Mouse (Mus musculus): Measurements from ENCODE around the gene Gm10577. TPM values are rescaled to one million over a fixed set of nuclear protein-coding genes. Genes with fewer than 3 reads are reported as not detected.

Gene Gm10577
- polyA plus RNA-seq, 1 experiment from 2014 or later: not detected

- WGBS (ENCODE audit: insufficient replicate concordance): 86% methylated on average over 6 of the region's 6 CpGs
- Histone ChIP-seq H3K4me3 (ENCODE audit: low read depth, low read length) (no peak overlapping the region), H3K9ac (ENCODE audit: low read depth, low read length) (no peak overlapping the region), H3K36me3 (ENCODE audit: control insufficient read depth, insufficient read depth, low read length) (peaks cover 9% of the 10 kb centered on the region), H3K9me3 (replicated peaks; ENCODE audit: control insufficient read depth, low read length) (no peaks in the 10 kb centered on the region), H3K27me3 (ENCODE audit: control insufficient read depth, insufficient read depth, low read length) (no peaks in the 10 kb centered on the region), H3K4me1 (ENCODE audit: control insufficient read depth, insufficient read depth, low read length) (no peaks in the 10 kb centered on the region), H3K4me2 (no peak overlapping the region), H3K27ac (ENCODE audit: low read depth, low read length) (no peak overlapping the region)
- no peak for ATAC-seq (replicated peaks; ENCODE audit: insufficient number of reproducible peaks, low FRiP score, low TSS enrichment)
These were observed 19.4 kb downstream of the Gm10577 start for GRCm38 (mm10) chr4:101001073-101001472.

GRCm38 (mm10) chr4:101000622-101001021 lies 19.9 kb downstream of the Gm10577 start:
- ATAC-seq (replicated peaks; ENCODE audit: insufficient number of reproducible peaks, low FRiP score, low TSS enrichment): no peak
- Histone ChIP-seq H3K4me3 (ENCODE audit: low read depth, low read length) (no peak overlapping the region), H3K4me2 (no peak overlapping the region), H3K27ac (ENCODE audit: low read depth, low read length) (no peak overlapping the region), H3K36me3 (ENCODE audit: control insufficient read depth, insufficient read depth, low read length) (peaks cover 10% of the 10 kb centered on the region), H3K9ac (ENCODE audit: low read depth, low read length) (no peak overlapping the region), H3K4me1 (ENCODE audit: control insufficient read depth, insufficient read depth, low read length) (no peaks in the 10 kb centered on the region), H3K9me3 (replicated peaks; ENCODE audit: control insufficient read depth, low read length) (no peaks in the 10 kb centered on the region), H3K27me3 (ENCODE audit: control insufficient read depth, insufficient read depth, low read length) (no peaks in the 10 kb centered on the region)
- WGBS (ENCODE audit: insufficient replicate concordance): 85% methylated on average over 3 of the region's 3 CpGs

- Histone ChIP-seq H3K27me3 (ENCODE audit: control insufficient read depth, insufficient read depth, low read length) (no peaks in the 10 kb centered on the region), H3K4me1 (ENCODE audit: control insufficient read depth, insufficient read depth, low read length) (0 out of 2 replicates have a peak, but pooled peaks cover 3% of the 10 kb centered on the region), H3K36me3 (ENCODE audit: control insufficient read depth, insufficient read depth, low read length) (peaks cover 12% of the 10 kb centered on the region), H3K9me3 (replicated peaks; ENCODE audit: control insufficient read depth, low read length) (no peaks in the 10 kb centered on the region), H3K4me3 (ENCODE audit: low read depth, low read length) (no peak overlapping the region), H3K9ac (ENCODE audit: low read depth, low read length) (no peak overlapping the region), H3K4me2 (no peak overlapping the region), H3K27ac (ENCODE audit: low read depth, low read length) (no peak overlapping the region)
- ATAC-seq (replicated peaks; ENCODE audit: insufficient number of reproducible peaks, low FRiP score, low TSS enrichment): no peak
- WGBS (ENCODE audit: insufficient replicate concordance): 86% methylated on average over 8 of the region's 8 CpGs
These were observed 21.6 kb downstream of the Gm10577 start for GRCm38 (mm10) chr4:100998906-100999305.

DNA sequence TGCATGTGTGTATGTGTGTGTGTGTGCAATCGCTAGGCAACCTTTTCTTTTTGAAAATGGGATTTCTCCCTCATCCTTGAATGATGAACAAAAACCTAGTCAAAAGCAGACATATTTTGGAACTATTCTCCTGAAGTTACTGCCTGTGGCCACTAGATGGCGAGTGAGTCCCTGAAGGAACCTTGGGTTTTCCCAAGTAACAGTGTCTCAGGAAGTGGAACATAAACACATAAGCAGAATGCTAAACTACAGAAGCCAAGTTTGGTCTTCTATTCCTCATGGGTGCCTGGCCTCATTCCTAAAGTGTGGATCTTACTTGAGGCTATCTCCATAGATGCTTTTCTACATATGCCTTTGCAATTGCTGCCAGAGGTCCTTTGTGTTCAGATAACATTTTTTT lies 22.4 kb downstream of the Gm10577 start:
- Histone ChIP-seq H3K27me3 (ENCODE audit: control insufficient read depth, insufficient read depth, low read length) (no peaks in the 10 kb centered on the region), H3K9ac (ENCODE audit: low read depth, low read length) (no peak overlapping the region), H3K27ac (ENCODE audit: low read depth, low read length) (no peak overlapping the region), H3K36me3 (ENCODE audit: control insufficient read depth, insufficient read depth, low read length) (peaks cover 10% of the 10 kb centered on the region), H3K4me3 (ENCODE audit: low read depth, low read length) (no peak overlapping the region), H3K9me3 (replicated peaks; ENCODE audit: control insufficient read depth, low read length) (no peaks in the 10 kb centered on the region), H3K4me2 (no peak overlapping the region), H3K4me1 (ENCODE audit: control insufficient read depth, insufficient read depth, low read length) (0 out of 2 replicates have a peak, but pooled peaks cover 5% of the 10 kb centered on the region)
- ATAC-seq (replicated peaks; ENCODE audit: insufficient number of reproducible peaks, low FRiP score, low TSS enrichment): no peak
- WGBS (ENCODE audit: insufficient replicate concordance): 17% methylated on average over 2 of the region's 2 CpGs

- H3K4me2 ChIP-seq: no peak overlapping the region
- ATAC-seq (replicated peaks; ENCODE audit: insufficient number of reproducible peaks, low FRiP score, low TSS enrichment): no peak
- WGBS (ENCODE audit: insufficient replicate concordance): 86% methylated on average over 4 of the region's 4 CpGs
These were observed 24.3 kb downstream of the Gm10577 start for GRCm38 (mm10) chr4:100996060-100996651.

DNA sequence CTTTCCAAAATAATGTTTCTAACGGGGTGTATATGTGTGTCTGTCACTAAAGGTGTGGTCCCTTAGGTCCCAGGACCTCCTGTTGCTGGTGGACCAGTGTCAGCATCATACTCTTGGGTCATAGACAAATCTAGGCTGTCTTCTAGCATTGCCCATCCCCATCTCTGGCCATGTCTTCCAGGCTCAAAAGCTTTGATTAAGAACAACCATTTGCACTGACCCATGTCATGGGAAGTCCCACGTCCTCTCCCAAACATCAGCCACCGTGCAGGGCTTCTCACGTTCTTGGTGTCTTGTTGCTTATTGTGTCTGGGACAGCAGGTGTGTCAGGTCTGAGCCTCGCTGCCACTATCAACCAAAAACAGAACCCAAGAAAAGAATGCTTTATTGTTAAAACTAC lies 24.9 kb downstream of the Gm10577 start:
- Histone ChIP-seq H3K4me1 (ENCODE audit: control insufficient read depth, insufficient read depth, low read length) (0 out of 2 replicates have a peak, but pooled peaks cover 5% of the 10 kb centered on the region), H3K27me3 (ENCODE audit: control insufficient read depth, insufficient read depth, low read length) (no peaks in the 10 kb centered on the region), H3K9me3 (replicated peaks; ENCODE audit: control insufficient read depth, low read length) (no peaks in the 10 kb centered on the region), H3K9ac (ENCODE audit: low read depth, low read length) (no peak overlapping the region), H3K4me2 (peak overlapping the region; percentile 41), H3K27ac (ENCODE audit: low read depth, low read length) (peak overlapping the region; percentile 86; the same call in 1 of the 2 replicates), H3K4me3 (ENCODE audit: low read depth, low read length) (no peak overlapping the region), H3K36me3 (ENCODE audit: control insufficient read depth, insufficient read depth, low read length) (peaks cover 13% of the 10 kb centered on the region)
- no peak for ATAC-seq (replicated peaks; ENCODE audit: insufficient number of reproducible peaks, low FRiP score, low TSS enrichment)
- 90% methylated on average over 5 of the region's 5 CpGs for WGBS (ENCODE audit: insufficient replicate concordance)

More at GRCm38 (mm10) chr4:100996060-100996651, 24.3 kb downstream of the Gm10577 start:
- 0 out of 2 replicates have a peak, but pooled peaks cover 5% of the 10 kb centered on the region for H3K4me1 ChIP-seq (ENCODE audit: control insufficient read depth, insufficient read depth, low read length)
- H3K27ac ChIP-seq (ENCODE audit: low read depth, low read length): no peak overlapping the region
- no peak overlapping the region for H3K4me3 ChIP-seq (ENCODE audit: low read depth, low read length)
- H3K9me3 ChIP-seq (replicated peaks; ENCODE audit: control insufficient read depth, low read length): no peaks in the 10 kb centered on the region
- H3K36me3 ChIP-seq (ENCODE audit: control insufficient read depth, insufficient read depth, low read length): peaks cover 13% of the 10 kb centered on the region
- no peak overlapping the region for H3K9ac ChIP-seq (ENCODE audit: low read depth, low read length)
- no peaks in the 10 kb centered on the region for H3K27me3 ChIP-seq (ENCODE audit: control insufficient read depth, insufficient read depth, low read length)

GRCm38 (mm10) chr4:100994442-100995255 lies 25.8 kb downstream of the Gm10577 start:
- Histone ChIP-seq H3K4me1 (ENCODE audit: control insufficient read depth, insufficient read depth, low read length) (0 out of 2 replicates have a peak, but pooled peaks cover 5% of the 10 kb centered on the region), H3K9ac (ENCODE audit: low read depth, low read length) (peak overlapping the region; percentile 58), H3K36me3 (ENCODE audit: control insufficient read depth, insufficient read depth, low read length) (peaks cover 13% of the 10 kb centered on the region), H3K9me3 (replicated peaks; ENCODE audit: control insufficient read depth, low read length) (no peaks in the 10 kb centered on the region), H3K27ac (ENCODE audit: low read depth, low read length) (peak overlapping the region; percentile 86), H3K4me3 (ENCODE audit: low read depth, low read length) (peak overlapping the region; percentile 14; the same call in 1 of the 2 replicates), H3K4me2 (peak overlapping the region; percentile 41), H3K27me3 (ENCODE audit: control insufficient read depth, insufficient read depth, low read length) (no peaks in the 10 kb centered on the region)
- 46% methylated on average over 18 of the region's 18 CpGs for WGBS (ENCODE audit: insufficient replicate concordance)
- ATAC-seq (replicated peaks; ENCODE audit: insufficient number of reproducible peaks, low FRiP score, low TSS enrichment): peak; percentile 85

GRCm38 (mm10) chr4:100992086-100992485 lies 28.4 kb downstream of the Gm10577 start:
- peaks cover 10% of the 10 kb centered on the region for H3K36me3 ChIP-seq (ENCODE audit: control insufficient read depth, insufficient read depth, low read length)
- H3K27me3 ChIP-seq (ENCODE audit: control insufficient read depth, insufficient read depth, low read length): no peaks in the 10 kb centered on the region
- 0 out of 2 replicates have a peak, but pooled peaks cover 5% of the 10 kb centered on the region for H3K4me1 ChIP-seq (ENCODE audit: control insufficient read depth, insufficient read depth, low read length)
- H3K9me3 ChIP-seq (replicated peaks; ENCODE audit: control insufficient read depth, low read length): no peaks in the 10 kb centered on the region
- no peak overlapping the region for H3K4me3 ChIP-seq (ENCODE audit: low read depth, low read length)
- H3K27ac ChIP-seq (ENCODE audit: low read depth, low read length): peak overlapping the region; percentile 62
- no peak overlapping the region for H3K9ac ChIP-seq (ENCODE audit: low read depth, low read length)
- WGBS (ENCODE audit: insufficient replicate concordance): 78% methylated on average over 6 of the region's 6 CpGs
- H3K4me2 ChIP-seq: no peak overlapping the region
- ATAC-seq (replicated peaks; ENCODE audit: insufficient number of reproducible peaks, low FRiP score, low TSS enrichment): peak; percentile 77
